Comparison of ENCODE assay signal across 11 mouse cellular contexts in the genomic region with DNA sequence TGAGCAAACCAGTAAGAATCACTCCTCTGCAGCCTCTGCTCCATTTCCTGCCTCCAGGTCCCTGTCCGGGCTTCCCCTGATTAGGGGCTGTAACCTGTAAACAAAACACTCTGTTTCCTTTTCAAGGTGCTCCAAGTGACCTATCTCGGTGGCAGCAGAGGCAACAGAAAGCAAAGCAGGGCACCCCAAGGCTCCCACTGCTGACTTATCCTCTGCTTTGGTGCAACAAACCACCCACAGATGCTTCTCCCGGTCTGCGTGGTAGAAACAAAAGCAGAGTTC.
DNase-seq lines count a peak whose midpoint lies in the region; ATAC-seq and TF ChIP-seq lines count a peak whose summit lies in the region.
"Had no signal": no experiment of that assay in that cellular context is flagged by ENCODE, and none has a peak within 500 bp of the region (broad histone marks: within the 10 kb centered on the region; RNA-seq: fewer than 3 reads in every experiment).

No protein-coding gene starts in this region.

- TF ChIP-seq CTCF in lung, embryonic 14.5 days (IDR thresholded peaks at IDR 0.05; ENCODE audit: low read depth): no peak

- no peaks in the 10 kb centered on the region for H3K36me3 ChIP-seq in lung, embryonic 14.5 days (ENCODE audit: insufficient read depth)
- no peaks in the 10 kb centered on the region for H3K36me3 ChIP-seq in heart, embryonic 10.5 days
- no peaks in the 10 kb centered on the region for H3K36me3 ChIP-seq in limb, embryonic 11.5 days (ENCODE audit: control insufficient read depth, insufficient read depth, low read length)
- H3K36me3 ChIP-seq in forebrain, embryonic 13.5 days (ENCODE audit: poor library complexity, severe bottlenecking): no peaks in the 10 kb centered on the region

- DNase-seq in heart, adult 11 months: peak; percentile 90
- DNase-seq in heart, postnatal 36 days: no peak
- no peak for DNase-seq in lung, embryonic 14.5 days
- no peak for DNase-seq in lung, postnatal 14 days
- no peak for DNase-seq in heart, embryonic 10.5 days (ENCODE audit: low spot score)
- no peak for DNase-seq in limb, embryonic 11.5 days (ENCODE audit: low spot score)
- DNase-seq in left cerebral cortex, adult 18-20 months (ENCODE audit: low spot score in 2 of 2): no peak
- DNase-seq: lung, adult 18-20 months had no signal

- WGBS in lung, embryonic 14.5 days: 42% methylated on average over 4 of the region's 4 CpGs
- WGBS in heart, embryonic 10.5 days: 33% methylated on average over 4 of the region's 4 CpGs
- 27% methylated on average over 4 of the region's 4 CpGs for WGBS in limb, embryonic 11.5 days
- 46% methylated on average over 4 of the region's 4 CpGs for WGBS in forebrain, embryonic 13.5 days

- H3K27ac ChIP-seq in lung, embryonic 14.5 days (ENCODE audit: low read depth): peak overlapping the region; percentile 79
- peak overlapping the region; percentile 80 for H3K27ac ChIP-seq in heart, embryonic 10.5 days
- peak overlapping the region; percentile 61; the same call in 1 of the 2 replicates for H3K27ac ChIP-seq in limb, embryonic 11.5 days (replicated peaks; ENCODE audit: low read depth, low read length)
- no peak overlapping the region for H3K27ac ChIP-seq in forebrain, embryonic 13.5 days

- intact Hi-C loops in heart, postnatal 36 days (cut with DNase I): no loop called here

- ATAC-seq in lung, embryonic 14.5 days (ENCODE audit: insufficient read depth): no peak
- no peak for ATAC-seq in limb, embryonic 11.5 days (ENCODE audit: insufficient number of reproducible peaks, low FRiP score, low TSS enrichment, low read depth)
- ATAC-seq in forebrain, embryonic 13.5 days: no peak
- ATAC-seq: forebrain, embryonic 16.5 days had no signal

- no peaks in the 10 kb centered on the region for H3K9me3 ChIP-seq in lung, embryonic 14.5 days (ENCODE audit: low read depth, low read length)
- 0 out of 2 replicates have a peak, but pooled peaks cover 4% of the 10 kb centered on the region for H3K9me3 ChIP-seq in heart, embryonic 10.5 days
- no peaks in the 10 kb centered on the region for H3K9me3 ChIP-seq in limb, embryonic 11.5 days (ENCODE audit: control insufficient read depth, low read length)
- H3K9me3 ChIP-seq in forebrain, embryonic 13.5 days (replicated peaks): no peaks in the 10 kb centered on the region

- no peaks in the 10 kb centered on the region for H3K27me3 ChIP-seq in lung, embryonic 14.5 days (ENCODE audit: insufficient read depth, low read length)
- H3K27me3 ChIP-seq in heart, embryonic 10.5 days (ENCODE audit: insufficient read depth, poor library complexity, severe bottlenecking): no peaks in the 10 kb centered on the region
- no peaks in the 10 kb centered on the region for H3K27me3 ChIP-seq in limb, embryonic 11.5 days (ENCODE audit: control insufficient read depth, insufficient read depth, low read length)
- H3K27me3 ChIP-seq in forebrain, embryonic 13.5 days: no peaks in the 10 kb centered on the region

- 0 out of 2 replicates have a peak overlapping the region, but pooled peaks have one; percentile 30 for H3K4me2 ChIP-seq in lung, embryonic 14.5 days
- no peak overlapping the region for H3K4me2 ChIP-seq in limb, embryonic 11.5 days (ENCODE audit: low read depth, severe bottlenecking)
- H3K4me2 ChIP-seq in forebrain, embryonic 13.5 days: no peak overlapping the region

- H3K9ac ChIP-seq in lung, embryonic 14.5 days: no peak overlapping the region
- no peak overlapping the region for H3K9ac ChIP-seq in limb, embryonic 11.5 days (ENCODE audit: low read length)
- H3K9ac ChIP-seq in forebrain, embryonic 13.5 days: no peak overlapping the region

- H3K4me1 ChIP-seq in lung, embryonic 14.5 days (ENCODE audit: insufficient read depth): peaks cover 18% of the 10 kb centered on the region
- H3K4me1 ChIP-seq in heart, embryonic 10.5 days: peaks cover 50% of the 10 kb centered on the region
- H3K4me1 ChIP-seq in limb, embryonic 11.5 days (ENCODE audit: control insufficient read depth, insufficient read depth, low read length): peaks cover 16% of the 10 kb centered on the region
- H3K4me1 ChIP-seq in forebrain, embryonic 13.5 days: peaks cover 20% of the 10 kb centered on the region

- no peak overlapping the region for H3K4me3 ChIP-seq in lung, embryonic 14.5 days (ENCODE audit: low read depth, low read length)
- H3K4me3 ChIP-seq in heart, embryonic 10.5 days: no peak overlapping the region
- no peak overlapping the region for H3K4me3 ChIP-seq in limb, embryonic 11.5 days (ENCODE audit: low read depth, low read length)
- no peak overlapping the region for H3K4me3 ChIP-seq in forebrain, embryonic 13.5 days
- H3K4me3 ChIP-seq: myocyte had no signal
